Mouse (Mus musculus): ENCODE data around the gene Trim65. TPM values are rescaled to one million over a fixed set of nuclear protein-coding genes. Genes with fewer than 3 reads are reported as not detected.

Trim65 gene
- polyA plus RNA-seq, 1 experiment from 2014 or later: 2.7 TPM

GRCm38 (mm10) chr11:116104006-116104646, 26.8 kb downstream of the Trim65 start:
- H3K9me3 ChIP-seq: no peaks in the 10 kb centered on the region
- H3K27me3 ChIP-seq: peaks cover 38% of the 10 kb centered on the region
- peak; percentile 23; the same call in 1 of the 2 replicates for ATAC-seq (ENCODE audit: low read depth)
- no peak overlapping the region for H3K4me3 ChIP-seq
- peak overlapping the region; percentile 43; the same call in 1 of the 2 replicates for H3K9ac ChIP-seq
- WGBS: 30% methylated on average over 14 of the region's 14 CpGs
- H3K4me2 ChIP-seq: no peak overlapping the region
- peaks cover 59% of the 10 kb centered on the region for H3K4me1 ChIP-seq (replicated peaks)
- no peaks in the 10 kb centered on the region for H3K36me3 ChIP-seq
- 0 out of 2 replicates have a peak overlapping the region, but pooled peaks have one; percentile 52 for H3K27ac ChIP-seq (replicated peaks)

GRCm38 (mm10) chr11:116103572-116103971, 27.4 kb downstream of the Trim65 start:
- no peaks in the 10 kb centered on the region for H3K36me3 ChIP-seq
- no peak for ATAC-seq (ENCODE audit: low read depth)
- H3K4me3 ChIP-seq: no peak overlapping the region
- H3K9me3 ChIP-seq: no peaks in the 10 kb centered on the region
- peaks cover 54% of the 10 kb centered on the region for H3K4me1 ChIP-seq (replicated peaks)
- H3K27me3 ChIP-seq: peaks cover 33% of the 10 kb centered on the region
- H3K9ac ChIP-seq: no peak overlapping the region; the same call in 1 of the 2 replicates
- 0 out of 2 replicates have a peak overlapping the region, but pooled peaks have one; percentile 52 for H3K27ac ChIP-seq (replicated peaks)
- WGBS: 79% methylated on average over 12 of the region's 12 CpGs
- no peak overlapping the region for H3K4me2 ChIP-seq

- H3K4me1 ChIP-seq (replicated peaks): peaks cover 47% of the 10 kb centered on the region
- ATAC-seq (ENCODE audit: low read depth): no peak
- 54% methylated on average over 3 of the region's 4 CpGs for WGBS
- H3K27me3 ChIP-seq: peaks cover 22% of the 10 kb centered on the region
- peak overlapping the region; percentile 76 for H3K27ac ChIP-seq (replicated peaks)
- no peaks in the 10 kb centered on the region for H3K36me3 ChIP-seq
- H3K4me3 ChIP-seq: no peak overlapping the region
- 0 out of 2 replicates have a peak overlapping the region, but pooled peaks have one; percentile 9 for H3K9ac ChIP-seq
- H3K4me2 ChIP-seq: no peak overlapping the region
- no peaks in the 10 kb centered on the region for H3K9me3 ChIP-seq
Measured at GRCm38 (mm10) chr11:116102472-116102871, 28.5 kb downstream of the Trim65 start.

- Histone ChIP-seq H3K9ac (0 out of 2 replicates have a peak overlapping the region, but pooled peaks have one; percentile 9), H3K27me3 (peaks cover 17% of the 10 kb centered on the region), H3K27ac (replicated peaks) (peak overlapping the region; percentile 76), H3K4me2 (no peak overlapping the region), H3K4me1 (replicated peaks) (peaks cover 42% of the 10 kb centered on the region), H3K9me3 (no peaks in the 10 kb centered on the region), H3K4me3 (no peak overlapping the region), H3K36me3 (no peaks in the 10 kb centered on the region)
- ATAC-seq (ENCODE audit: low read depth): peak; percentile 79
- 37% methylated on average over 11 of the region's 11 CpGs for WGBS
Measured at GRCm38 (mm10) chr11:116101931-116102381, 29.0 kb downstream of the Trim65 start.

- 0 out of 2 replicates have a peak, but pooled peaks cover 5% of the 10 kb centered on the region for H3K9me3 ChIP-seq
- no peak for ATAC-seq (ENCODE audit: low read depth)
- H3K36me3 ChIP-seq: no peaks in the 10 kb centered on the region
- peaks cover 31% of the 10 kb centered on the region for H3K4me1 ChIP-seq (replicated peaks)
- peak overlapping the region; percentile 76 for H3K27ac ChIP-seq (replicated peaks)
- H3K4me2 ChIP-seq: no peak overlapping the region
- H3K27me3 ChIP-seq: peaks cover 6% of the 10 kb centered on the region; the same call in 1 of the 2 replicates
- no peak overlapping the region for H3K4me3 ChIP-seq
- no peak overlapping the region for H3K9ac ChIP-seq
- 85% methylated on average over 7 of the region's 7 CpGs for WGBS
Measured at GRCm38 (mm10) chr11:116100839-116101238, 30.1 kb downstream of the Trim65 start.

GRCm38 (mm10) chr11:116100385-116100784, 30.5 kb downstream of the Trim65 start:
- Histone ChIP-seq H3K4me3 (no peak overlapping the region), H3K4me2 (no peak overlapping the region), H3K4me1 (replicated peaks) (peaks cover 31% of the 10 kb centered on the region), H3K9me3 (0 out of 2 replicates have a peak, but pooled peaks cover 5% of the 10 kb centered on the region), H3K9ac (no peak overlapping the region), H3K27ac (replicated peaks) (no peak overlapping the region), H3K36me3 (no peaks in the 10 kb centered on the region), H3K27me3 (peaks cover 1% of the 10 kb centered on the region; the same call in 1 of the 2 replicates)
- no peak for ATAC-seq (ENCODE audit: low read depth)
- 87% methylated on average over 6 of the region's 6 CpGs for WGBS

GRCm38 (mm10) chr11:116099462-116099861, 31.5 kb downstream of the Trim65 start:
- WGBS: 86% methylated on average over 6 of the region's 6 CpGs
- 0 out of 2 replicates have a peak, but pooled peaks cover 5% of the 10 kb centered on the region for H3K9me3 ChIP-seq
- H3K27ac ChIP-seq (replicated peaks): no peak overlapping the region
- H3K4me1 ChIP-seq (replicated peaks): peaks cover 28% of the 10 kb centered on the region
- ATAC-seq (ENCODE audit: low read depth): no peak
- no peaks in the 10 kb centered on the region for H3K27me3 ChIP-seq
- H3K4me2 ChIP-seq: no peak overlapping the region
- H3K9ac ChIP-seq: no peak overlapping the region
- H3K4me3 ChIP-seq: no peak overlapping the region
- no peaks in the 10 kb centered on the region for H3K36me3 ChIP-seq

GRCm38 (mm10) chr11:116098711-116099460, 32.0 kb downstream of the Trim65 start:
- 0 out of 2 replicates have a peak, but pooled peaks cover 5% of the 10 kb centered on the region for H3K9me3 ChIP-seq
- WGBS: 71% methylated on average over 14 of the region's 14 CpGs
- peaks cover 22% of the 10 kb centered on the region for H3K4me1 ChIP-seq (replicated peaks)
- no peak overlapping the region for H3K9ac ChIP-seq
- no peaks in the 10 kb centered on the region for H3K27me3 ChIP-seq
- no peak overlapping the region for H3K4me3 ChIP-seq
- no peak for ATAC-seq (ENCODE audit: low read depth)
- H3K27ac ChIP-seq (replicated peaks): no peak overlapping the region
- H3K4me2 ChIP-seq: no peak overlapping the region
- H3K36me3 ChIP-seq: no peaks in the 10 kb centered on the region

- H3K27me3 ChIP-seq: no peaks in the 10 kb centered on the region
- 0 out of 2 replicates have a peak, but pooled peaks cover 5% of the 10 kb centered on the region for H3K9me3 ChIP-seq
- H3K9ac ChIP-seq: no peak overlapping the region
- H3K4me1 ChIP-seq (replicated peaks): peaks cover 4% of the 10 kb centered on the region
- WGBS: 90% methylated on average over 5 of the region's 5 CpGs
- H3K36me3 ChIP-seq: no peaks in the 10 kb centered on the region
- no peak for ATAC-seq (ENCODE audit: low read depth)
- no peak overlapping the region for H3K27ac ChIP-seq (replicated peaks)
- H3K4me3 ChIP-seq: no peak overlapping the region
- no peak overlapping the region for H3K4me2 ChIP-seq
Measured at GRCm38 (mm10) chr11:116096213-116097108, 34.5 kb downstream of the Trim65 start.

GRCm38 (mm10) chr11:116095573-116095972, 35.4 kb downstream of the Trim65 start:
- Histone ChIP-seq H3K4me3 (no peak overlapping the region), H3K9ac (no peak overlapping the region), H3K27ac (replicated peaks) (no peak overlapping the region), H3K9me3 (0 out of 2 replicates have a peak, but pooled peaks cover 5% of the 10 kb centered on the region), H3K4me2 (no peak overlapping the region), H3K36me3 (no peaks in the 10 kb centered on the region), H3K4me1 (replicated peaks) (no peaks in the 10 kb centered on the region), H3K27me3 (no peaks in the 10 kb centered on the region)
- WGBS: 74% methylated on average over 3 of the region's 3 CpGs
- ATAC-seq (ENCODE audit: low read depth): no peak

- H3K27me3 ChIP-seq: no peaks in the 10 kb centered on the region
- no peaks in the 10 kb centered on the region for H3K36me3 ChIP-seq
- H3K9ac ChIP-seq: no peak overlapping the region
- no peak overlapping the region for H3K27ac ChIP-seq (replicated peaks)
- H3K4me2 ChIP-seq: no peak overlapping the region
- no peak overlapping the region for H3K4me3 ChIP-seq
- WGBS: 69% methylated on average over 16 of the region's 16 CpGs
- H3K4me1 ChIP-seq (replicated peaks): no peaks in the 10 kb centered on the region
- no peak for ATAC-seq (ENCODE audit: low read depth)
- H3K9me3 ChIP-seq: 0 out of 2 replicates have a peak, but pooled peaks cover 5% of the 10 kb centered on the region
Measured at GRCm38 (mm10) chr11:116093771-116094565, 37.0 kb downstream of the Trim65 start.
